Mouse (Mus musculus) heart, embryonic 14.5 days (tissue): ENCODE data around the gene Ldb1. TPM values are rescaled to one million over a fixed set of nuclear protein-coding genes. Genes with fewer than 3 reads are reported as not detected.

ENCODE experiments used
- ATAC-seq: fragments of 200-750 bp; cut with Nextera tagmentation; 2 replicates; pipeline ENCODE4 v1.8.0; 2017; ENCODE audit warnings: low read depth, moderate TSS enrichment; ENCODE audit not compliant: insufficient number of reproducible peaks, insufficient read depth, low FRiP score
- H3K27ac ChIP-seq, 2 experiments: fragments of 200-500 bp in 1 of 2; fragments of 300-500 bp in 1 of 2; sonication (generic) in 1 of 2; replicated peaks in 1 of 2; 2 replicates each; pipeline ENCODE4 v1.5.1; 2012 to 2014; ENCODE audit warnings: low read depth in 2 of 2, low read length in 2 of 2, control low read depth in 1 of 2, mild to moderate bottlenecking in 1 of 2, mixed read lengths in 1 of 2; ENCODE audit not compliant: control insufficient read depth in 1 of 2, insufficient read depth in 1 of 2
- H3K27me3 ChIP-seq: fragments of 300-500 bp; sonication (generic); 2 replicates; pipeline ENCODE4 v1.6.1; 2014; ENCODE audit warnings: mild to moderate bottlenecking, low read length, control low read depth; ENCODE audit not compliant: control insufficient read depth, insufficient read depth
- H3K36me3 ChIP-seq: fragments of 300-500 bp; sonication (generic); 2 replicates; pipeline ENCODE4 v1.6.1; 2014; ENCODE audit warnings: mild to moderate bottlenecking, control low read depth, low read length, mixed read lengths; ENCODE audit not compliant: control insufficient read depth, insufficient read depth
- H3K4me1 ChIP-seq, 2 experiments: fragments of 200-500 bp in 1 of 2; fragments of 300-500 bp in 1 of 2; sonication (generic) in 1 of 2; 2 replicates each; pipeline ENCODE4 v1.6.1; 2012 to 2014; ENCODE audit warnings: low read length in 2 of 2, control low read depth in 1 of 2, mixed read lengths in 1 of 2; ENCODE audit not compliant: control insufficient read depth in 2 of 2, insufficient read depth in 2 of 2
- H3K4me2 ChIP-seq: fragments of 300-500 bp; sonication (generic); 2 replicates; pipeline ENCODE4 v1.6.1; 2014; ENCODE audit warnings: mild to moderate bottlenecking, low read length
- H3K4me3 ChIP-seq, 2 experiments: fragments of 200-500 bp in 1 of 2; fragments of 300-500 bp in 1 of 2; sonication (generic) in 1 of 2; 2 replicates each; pipeline ENCODE4 v1.5.1; 2012 to 2014; ENCODE audit warnings: low read length in 2 of 2, mild to moderate bottlenecking in 2 of 2, control low read depth in 1 of 2, low read depth in 1 of 2, moderate library complexity in 1 of 2; ENCODE audit not compliant: control insufficient read depth in 1 of 2, insufficient read depth in 1 of 2
- H3K9ac ChIP-seq: fragments of 300-500 bp; sonication (generic); 2 replicates; pipeline ENCODE4 v1.6.1; 2014; ENCODE audit warnings: mild to moderate bottlenecking, low read length
- H3K9me3 ChIP-seq: fragments of 300-500 bp; sonication (generic); 2 replicates; pipeline ENCODE4 v1.6.1; 2016; ENCODE audit warnings: low read length, control low read depth; ENCODE audit not compliant: control insufficient read depth
- WGBS: fragments of 180-500 bp; shearing (Covaris S2); extraction: QIAGEN DNeasy Blood & Tissue Kit; methylation state at CpG from one replicate; pipeline ENCODE4 v1.1.7; 2014; 5-methylcytosine and 5-hydroxymethylcytosine counted together
- polyA plus RNA-seq: library from polyadenylated mRNA; unstranded; fragments of >200 nt; fragmentation: Nextera tagmentation; extraction: Ambion mirVana; gene quantifications from 2 replicates; pipeline ENCODE4 v1.2.1, GENCODE M21; 2014

The Ldb1 gene
- polyA plus RNA-seq, 1 experiment from 2014 or later = 66.5 TPM

GRCm38 (mm10) chr19:46016023-46016422, 29.0 kb downstream of the Ldb1 start:
- Histone ChIP-seq H3K4me1 (no peaks in the 10 kb centered on the region), H3K27ac (no peak overlapping the region), H3K9ac (no peak overlapping the region), H3K27me3 (no peaks in the 10 kb centered on the region), H3K4me3 (no peak overlapping the region), H3K36me3 (no peaks in the 10 kb centered on the region), H3K4me2 (no peak overlapping the region), H3K9me3 (no peaks in the 10 kb centered on the region)
- ATAC-seq = no peak
- WGBS = 69% methylated on average over 2 of the region's 2 CpGs

DNA sequence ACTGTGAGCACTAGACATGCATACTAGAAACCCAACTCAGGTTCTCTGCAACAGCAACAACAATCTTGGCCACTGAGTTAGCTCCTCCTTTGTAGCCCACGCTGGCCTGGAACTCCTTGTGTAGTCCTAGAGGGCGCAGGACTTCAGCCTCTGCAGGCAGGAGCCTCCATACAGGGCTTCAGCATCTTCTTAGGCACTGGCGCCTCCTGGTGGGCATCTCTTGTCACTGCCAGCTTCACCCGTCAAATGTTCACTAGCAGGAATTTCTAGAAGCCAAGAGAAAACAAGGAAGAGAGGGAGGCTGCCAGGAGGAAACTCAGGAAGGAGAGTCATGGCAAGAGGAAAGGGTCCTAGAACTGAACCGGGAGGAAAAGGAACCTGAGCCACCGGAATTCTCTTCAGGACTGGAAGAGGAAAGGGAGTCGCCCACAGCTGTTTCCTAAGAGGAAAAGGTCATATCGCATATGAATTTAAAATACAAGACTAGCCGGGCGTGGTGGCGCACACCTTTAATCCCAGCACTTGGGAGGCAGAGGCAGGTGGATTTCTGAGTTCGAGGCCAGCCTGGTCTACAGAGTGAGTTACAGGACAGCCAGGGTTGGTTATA, 30.3 kb downstream of the Ldb1 start:
- 26% methylated on average over 12 of the region's 12 CpGs for WGBS
- no peaks in the 10 kb centered on the region for H3K27me3 ChIP-seq
- no peak overlapping the region for H3K4me2 ChIP-seq
- no peak overlapping the region for H3K9ac ChIP-seq
- H3K36me3 ChIP-seq = no peaks in the 10 kb centered on the region
- no peak overlapping the region for H3K4me3 ChIP-seq
- no peaks in the 10 kb centered on the region for H3K9me3 ChIP-seq
- H3K27ac ChIP-seq = no peak overlapping the region
- no peak for ATAC-seq
- H3K4me1 ChIP-seq = no peaks in the 10 kb centered on the region

DNA sequence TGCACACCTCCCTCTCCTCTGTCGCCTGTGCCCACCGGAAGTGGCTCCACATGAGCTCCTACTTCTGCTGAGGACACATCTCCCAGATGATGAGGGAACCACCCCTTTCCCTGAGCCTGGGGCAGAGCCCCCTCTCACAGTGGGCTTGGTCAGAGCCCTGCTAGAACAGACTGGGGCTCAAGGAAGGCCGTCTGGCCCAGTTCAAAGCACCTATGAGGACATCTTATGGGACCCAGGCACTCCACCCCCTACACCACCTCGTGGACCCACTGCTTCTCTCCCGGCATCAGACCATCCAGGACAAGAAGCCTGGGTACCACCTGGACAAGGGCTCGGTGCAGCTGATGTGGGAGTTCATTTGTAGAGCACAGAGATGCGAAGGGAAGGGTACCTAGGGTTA, 39.3 kb downstream of the Ldb1 start:
- no peak overlapping the region for H3K9ac ChIP-seq
- WGBS = 76% methylated on average over 7 of the region's 7 CpGs
- no peaks in the 10 kb centered on the region for H3K9me3 ChIP-seq
- H3K27me3 ChIP-seq = no peaks in the 10 kb centered on the region
- H3K4me3 ChIP-seq = no peak overlapping the region
- H3K27ac ChIP-seq = no peak overlapping the region
- peaks cover 7 to 11% of the 10 kb centered on the region in 2 experiments for H3K4me1 ChIP-seq
- H3K36me3 ChIP-seq = 0 out of 2 replicates have a peak, but pooled peaks cover 12% of the 10 kb centered on the region
- ATAC-seq = no peak
- no peak overlapping the region for H3K4me2 ChIP-seq

DNA sequence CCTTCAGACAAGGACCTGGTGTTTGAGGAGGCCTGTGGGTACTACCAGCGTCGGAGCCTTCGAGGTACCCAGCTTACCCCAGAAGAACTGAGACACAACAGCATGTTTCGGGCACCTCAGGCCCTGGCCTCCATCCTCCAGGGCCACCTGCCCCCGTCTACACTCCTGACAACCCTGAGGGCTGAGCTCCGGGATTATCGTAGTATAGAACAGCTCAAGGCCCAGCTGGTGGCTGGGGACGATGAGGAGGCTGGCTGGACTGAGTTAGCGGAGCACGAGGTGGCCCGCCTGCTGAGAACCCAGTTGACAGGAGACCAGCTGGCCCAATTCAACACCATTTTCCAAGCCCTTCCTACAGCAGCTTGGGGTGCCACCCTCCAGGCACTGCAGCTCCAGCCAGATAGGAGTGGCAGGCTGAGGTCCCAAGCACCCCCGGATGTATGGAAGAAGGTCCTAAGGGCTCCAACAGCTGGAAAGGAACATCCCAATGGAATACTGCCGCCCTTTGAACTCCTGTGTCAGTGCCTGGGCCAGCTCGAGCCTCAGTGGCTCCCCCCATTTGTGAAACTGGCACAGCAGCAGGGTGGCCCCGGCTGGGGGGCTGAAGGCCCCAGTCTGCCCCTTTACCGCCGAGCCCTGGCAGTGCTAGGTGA, 40.1 kb downstream of the Ldb1 start:
- H3K27ac ChIP-seq = no peak overlapping the region
- H3K4me1 ChIP-seq = peaks cover 7 to 11% of the 10 kb centered on the region in 2 experiments
- 0 out of 2 replicates have a peak, but pooled peaks cover 12% of the 10 kb centered on the region for H3K36me3 ChIP-seq
- H3K27me3 ChIP-seq = no peaks in the 10 kb centered on the region
- H3K9me3 ChIP-seq = no peaks in the 10 kb centered on the region
- 77% methylated on average over 17 of the region's 17 CpGs for WGBS
- H3K4me2 ChIP-seq = peak overlapping the region; percentile 99
- ATAC-seq = no peak
- H3K4me3 ChIP-seq = peak overlapping the region in 1 of 2 experiments; percentile 71; a peak in 1 of 4 replicates
- no peak overlapping the region for H3K9ac ChIP-seq

GRCm38 (mm10) chr19:46003371-46004226, 41.4 kb downstream of the Ldb1 start, which contains the start of gene Hps6:
Hps6 (plus strand) TSS chr19:46003508.
- no peaks in the 10 kb centered on the region for H3K9me3 ChIP-seq
- H3K27ac ChIP-seq = peak within 1 kb of the TSS; percentile 24 to 67; a peak in 3 of 4 replicates
- no peaks in the 10 kb centered on the region for H3K27me3 ChIP-seq
- 0 out of 2 replicates have a peak, but pooled peaks cover 12% of the 10 kb centered on the region for H3K36me3 ChIP-seq
- 1% methylated on average over 69 of the region's 70 CpGs for WGBS
- peaks cover 7 to 11% of the 10 kb centered on the region in 2 experiments for H3K4me1 ChIP-seq
- H3K4me2 ChIP-seq = peak within 1 kb of the TSS; percentile 99
- peak within 1 kb of the TSS; percentile 70 to 71 for H3K4me3 ChIP-seq
- peak within 1 kb of the TSS; percentile 88 for H3K9ac ChIP-seq
- ATAC-seq = peak; percentile 89

- Histone ChIP-seq H3K4me2 (no peak overlapping the region), H3K9me3 (no peaks in the 10 kb centered on the region), H3K27me3 (no peaks in the 10 kb centered on the region), H3K36me3 (0 out of 2 replicates have a peak, but pooled peaks cover 7% of the 10 kb centered on the region), H3K4me3 (no peak overlapping the region), H3K9ac (no peak overlapping the region), H3K27ac (no peak overlapping the region), H3K4me1 (peaks cover 7 to 15% of the 10 kb centered on the region in 2 experiments)
- ATAC-seq = no peak
- WGBS = 73% methylated on average over 9 of the region's 9 CpGs
These were observed 42.7 kb downstream of the Ldb1 start for GRCm38 (mm10) chr19:46002279-46002678.

GRCm38 (mm10) chr19:45999378-45999777, 45.6 kb downstream of the Ldb1 start:
- Histone ChIP-seq H3K4me3 (no peak overlapping the region), H3K4me2 (no peak overlapping the region), H3K27me3 (no peaks in the 10 kb centered on the region), H3K4me1 (peaks cover 5 to 15% of the 10 kb centered on the region in 2 experiments), H3K9me3 (no peaks in the 10 kb centered on the region), H3K27ac (no peak overlapping the region), H3K9ac (no peak overlapping the region), H3K36me3 (no peaks in the 10 kb centered on the region)
- 54% methylated on average over 1 of the region's 1 CpGs for WGBS
- ATAC-seq = no peak
